Mouse (Mus musculus) liver, embryonic 16.5 days (tissue): ENCODE data around the gene Smg6. TPM values are rescaled to one million over a fixed set of nuclear protein-coding genes. Genes with fewer than 3 reads are reported as not detected.

Experiments
- ATAC-seq: fragments of 200-750 bp; cut with Nextera tagmentation; 2 replicates; pipeline ENCODE4 v1.8.0; 2017; ENCODE audit warnings: low read depth, mild to moderate bottlenecking, moderate number of reproducible peaks, moderate library complexity
- H3K27ac ChIP-seq: fragments of 300-500 bp; sonication (generic); 2 replicates; pipeline ENCODE4 v1.5.1; 2014; ENCODE audit warnings: mild to moderate bottlenecking, low read length
- H3K27me3 ChIP-seq: fragments of 300-500 bp; sonication (generic); 2 replicates; pipeline ENCODE4 v1.6.1; 2014; ENCODE audit warnings: low read depth, low read length, mixed read lengths; ENCODE audit not compliant: control insufficient read depth, insufficient read depth
- H3K36me3 ChIP-seq: fragments of 300-500 bp; sonication (generic); 2 replicates; pipeline ENCODE4 v1.6.1; 2014; ENCODE audit warnings: mild to moderate bottlenecking; ENCODE audit not compliant: control insufficient read depth, insufficient read depth
- H3K4me1 ChIP-seq: fragments of 300-500 bp; sonication (generic); 2 replicates; pipeline ENCODE4 v1.6.1; 2014; ENCODE audit warnings: low read depth, low read length, mixed read lengths; ENCODE audit not compliant: control insufficient read depth
- H3K4me2 ChIP-seq: fragments of 300-500 bp; sonication (generic); 2 replicates; pipeline ENCODE4 v1.6.1; 2014; ENCODE audit warnings: low read depth, low read length, mixed read lengths
- H3K4me3 ChIP-seq: fragments of 300-500 bp; sonication (generic); 2 replicates; pipeline ENCODE4 v1.5.1; 2014; ENCODE audit warnings: low read depth, mild to moderate bottlenecking, low read length
- H3K9ac ChIP-seq: fragments of 300-500 bp; sonication (generic); 2 replicates; pipeline ENCODE4 v1.6.1; 2014; ENCODE audit warnings: low read depth, low read length
- H3K9me3 ChIP-seq: fragments of 300-500 bp; sonication (generic); replicated peaks from 2 replicates; pipeline ENCODE4 v1.6.1; 2016; ENCODE audit warnings: low read length; ENCODE audit not compliant: control insufficient read depth
- WGBS: fragments of 180-500 bp; shearing (Covaris S2); extraction: QIAGEN DNeasy Blood & Tissue Kit; methylation state at CpG from one replicate; pipeline ENCODE4 v1.1.7; 2014; ENCODE audit not compliant: insufficient replicate concordance; 5-methylcytosine and 5-hydroxymethylcytosine counted together
- polyA plus RNA-seq: library from polyadenylated mRNA; unstranded; fragments of >200 nt; fragmentation: Nextera tagmentation; extraction: Ambion mirVana; gene quantifications from 2 replicates; pipeline ENCODE4 v1.2.1, GENCODE M21; 2015

Smg6 gene
- polyA plus RNA-seq: 5.1 and 5.5 TPM in 2 replicates

GRCm38 (mm10) chr11:74925577-74926387 is at the start of gene Smg6, which contains the start of gene Srr:
TSS of gene Smg6 (plus strand) at chr11:74925823.
TSS of gene Srr (minus strand) at chr11:74925948.
- under 1% methylated on average over 78 of the region's 88 CpGs for WGBS
- H3K9me3 ChIP-seq: no peaks in the 10 kb centered on the region
- H3K4me1 ChIP-seq: peaks cover 14% of the 10 kb centered on the region
- H3K27me3 ChIP-seq: no peaks in the 10 kb centered on the region
- peak within 1 kb of the TSS; percentile 83 for H3K4me2 ChIP-seq
- peaks cover 3% of the 10 kb centered on the region; the same call in 1 of the 2 replicates for H3K36me3 ChIP-seq
- peak within 1 kb of the TSS; percentile 96 for H3K4me3 ChIP-seq
- ATAC-seq: peak; percentile 93
- H3K9ac ChIP-seq: peak within 1 kb of the TSS; percentile 96
- H3K27ac ChIP-seq: peak within 1 kb of the TSS; percentile 98

DNA sequence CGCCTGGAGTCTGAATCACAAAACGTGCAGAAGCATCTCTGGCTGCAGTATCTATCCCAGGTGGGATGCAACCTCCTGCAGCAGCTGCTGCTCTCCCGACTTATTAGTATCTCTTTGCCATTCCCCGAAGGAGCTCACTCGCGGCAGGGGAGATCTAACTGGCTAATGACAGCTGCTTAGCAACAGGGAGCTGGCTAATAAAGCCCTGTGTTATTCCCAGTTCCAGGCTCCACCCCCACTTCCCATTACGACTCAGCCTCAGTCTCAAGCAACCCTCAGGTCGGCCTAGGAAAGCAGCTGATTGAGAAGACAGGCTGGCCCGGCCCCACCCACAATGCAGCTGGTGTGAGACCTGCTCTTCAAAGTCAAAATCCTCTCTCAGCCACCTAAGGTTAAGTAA is 48.8 kb upstream of the Smg6 start:
- Histone ChIP-seq H3K4me2 (no peak overlapping the region), H3K36me3 (no peaks in the 10 kb centered on the region), H3K9ac (no peak overlapping the region), H3K27ac (no peak overlapping the region), H3K4me3 (no peak overlapping the region), H3K27me3 (no peaks in the 10 kb centered on the region), H3K4me1 (peaks cover 2% of the 10 kb centered on the region; the same call in 1 of the 2 replicates), H3K9me3 (no peaks in the 10 kb centered on the region)
- WGBS: 19% methylated on average over 9 of the region's 9 CpGs
- no peak for ATAC-seq

GRCm38 (mm10) chr11:74880999-74881398 is 44.6 kb upstream of the Smg6 start:
- 75% methylated on average over 9 of the region's 9 CpGs for WGBS

GRCm38 (mm10) chr11:74881979-74882378 is 43.6 kb upstream of the Smg6 start:
- H3K9me3 ChIP-seq: no peaks in the 10 kb centered on the region
- WGBS: 82% methylated on average over 14 of the region's 14 CpGs
- no peak overlapping the region for H3K4me3 ChIP-seq
- no peak for ATAC-seq
- peaks cover 2% of the 10 kb centered on the region; the same call in 1 of the 2 replicates for H3K4me1 ChIP-seq
- no peaks in the 10 kb centered on the region for H3K27me3 ChIP-seq
- no peak overlapping the region for H3K4me2 ChIP-seq
- H3K27ac ChIP-seq: no peak overlapping the region
- no peaks in the 10 kb centered on the region for H3K36me3 ChIP-seq
- H3K9ac ChIP-seq: no peak overlapping the region

More at GRCm38 (mm10) chr11:74880999-74881398, 44.6 kb upstream of the Smg6 start:
- H3K4me1 ChIP-seq: peaks cover 2% of the 10 kb centered on the region; the same call in 1 of the 2 replicates
- no peaks in the 10 kb centered on the region for H3K9me3 ChIP-seq
- H3K27ac ChIP-seq: no peak overlapping the region
- H3K4me3 ChIP-seq: no peak overlapping the region
- no peaks in the 10 kb centered on the region for H3K27me3 ChIP-seq
- H3K4me2 ChIP-seq: no peak overlapping the region
- no peak for ATAC-seq
- no peaks in the 10 kb centered on the region for H3K36me3 ChIP-seq
- no peak overlapping the region for H3K9ac ChIP-seq

DNA sequence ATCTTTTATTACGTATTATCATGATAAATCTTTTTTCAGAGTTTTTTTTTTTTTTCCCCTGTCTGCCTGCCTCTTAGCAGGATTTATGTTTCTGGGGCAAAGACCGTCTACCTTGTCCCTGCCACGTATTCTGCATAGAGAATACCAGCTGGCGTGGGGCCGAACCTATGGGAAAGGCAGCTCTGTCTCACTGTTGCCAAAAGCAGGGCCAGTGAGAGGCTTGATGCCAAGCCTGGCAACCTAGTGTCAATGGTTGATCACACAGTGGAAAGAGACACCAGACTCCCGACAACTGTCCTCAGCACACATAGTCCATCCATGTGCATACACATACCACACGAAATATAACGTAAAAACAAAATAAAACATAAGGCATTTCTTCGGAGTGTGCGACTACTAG is 42.5 kb upstream of the Smg6 start:
- Histone ChIP-seq H3K4me1 (peaks cover 2% of the 10 kb centered on the region; the same call in 1 of the 2 replicates), H3K4me3 (no peak overlapping the region), H3K27me3 (no peaks in the 10 kb centered on the region), H3K4me2 (no peak overlapping the region), H3K9ac (no peak overlapping the region), H3K27ac (no peak overlapping the region), H3K9me3 (no peaks in the 10 kb centered on the region), H3K36me3 (no peaks in the 10 kb centered on the region)
- no peak for ATAC-seq
- WGBS: 85% methylated on average over 10 of the region's 10 CpGs

GRCm38 (mm10) chr11:74894619-74895018 is 31.0 kb upstream of the Smg6 start:
- Histone ChIP-seq H3K4me3 (no peak overlapping the region), H3K27ac (no peak overlapping the region), H3K4me1 (peaks cover 15% of the 10 kb centered on the region), H3K27me3 (no peaks in the 10 kb centered on the region), H3K9ac (no peak overlapping the region), H3K9me3 (no peaks in the 10 kb centered on the region), H3K36me3 (no peaks in the 10 kb centered on the region), H3K4me2 (no peak overlapping the region)
- ATAC-seq: no peak
- WGBS: 80% methylated on average over 4 of the region's 4 CpGs

DNA sequence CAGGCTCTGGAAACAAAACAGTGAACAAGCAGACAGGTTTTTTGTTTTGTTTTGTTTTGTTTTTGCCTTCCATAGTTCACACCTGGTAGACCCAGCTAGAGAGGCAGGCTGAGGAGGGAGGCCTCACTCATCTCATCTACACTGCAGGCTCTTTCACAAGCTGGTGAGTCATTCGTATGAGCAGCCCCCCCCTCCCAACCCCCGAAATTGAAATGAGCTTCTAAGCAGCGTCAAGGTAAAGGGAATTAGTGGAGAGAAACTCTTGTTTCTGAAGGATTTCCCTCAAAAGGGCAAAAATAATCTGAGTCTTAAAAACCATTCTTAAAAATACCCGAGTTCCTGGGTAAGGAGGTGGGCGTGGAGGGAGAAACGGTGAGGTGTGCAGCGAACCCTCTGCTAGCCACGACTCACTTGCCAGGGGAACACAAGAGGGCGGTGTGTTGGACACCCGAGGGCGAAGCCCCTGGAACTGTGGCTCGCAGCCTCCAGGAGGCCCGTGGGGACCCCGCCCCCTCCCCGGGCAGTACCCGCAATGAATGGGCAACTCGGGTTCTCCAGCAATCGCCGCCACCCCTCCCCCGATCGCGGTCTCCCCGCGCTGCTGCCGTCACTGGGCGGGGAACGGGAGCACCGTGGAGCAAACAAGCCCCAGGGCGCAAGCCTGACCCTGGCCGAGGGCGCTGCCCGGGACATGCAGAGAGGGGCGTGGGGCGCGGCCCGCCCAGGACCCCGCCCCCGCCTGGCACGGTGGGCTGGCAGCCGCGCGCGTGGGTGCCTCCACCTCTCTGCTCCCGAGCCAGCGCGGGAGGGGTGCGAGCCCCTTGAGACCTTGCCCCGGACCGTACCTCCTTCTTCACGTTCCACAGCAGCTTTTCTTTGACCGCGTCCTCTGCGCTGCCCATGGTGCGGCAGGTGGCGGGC is 29.4 kb upstream of the Smg6 start:
- Histone ChIP-seq H3K4me1 (peaks cover 23% of the 10 kb centered on the region), H3K36me3 (peaks cover 12% of the 10 kb centered on the region), H3K9me3 (no peaks in the 10 kb centered on the region), H3K4me3 (peak overlapping the region; percentile 85), H3K27ac (peak overlapping the region; percentile 66), H3K27me3 (no peaks in the 10 kb centered on the region), H3K9ac (peak overlapping the region; percentile 73), H3K4me2 (peak overlapping the region; percentile 98)
- 2% methylated on average over 52 of the region's 55 CpGs for WGBS
- ATAC-seq: peak; percentile 58

GRCm38 (mm10) chr11:74896901-74897677 is 28.5 kb upstream of the Smg6 start, which contains the start of gene Sgsm2:
TSS of gene Sgsm2 (minus strand) at chr11:74897060.
- H3K9me3 ChIP-seq: no peaks in the 10 kb centered on the region
- peak within 1 kb of the TSS; percentile 73 for H3K9ac ChIP-seq
- under 1% methylated on average over 58 of the region's 74 CpGs for WGBS
- H3K4me3 ChIP-seq: peak within 1 kb of the TSS; percentile 85
- H3K27ac ChIP-seq: peak within 1 kb of the TSS; percentile 66
- H3K4me1 ChIP-seq: peaks cover 23% of the 10 kb centered on the region
- peak within 1 kb of the TSS; percentile 98 for H3K4me2 ChIP-seq
- H3K36me3 ChIP-seq: peaks cover 19% of the 10 kb centered on the region
- no peaks in the 10 kb centered on the region for H3K27me3 ChIP-seq
- peak; percentile 70 for ATAC-seq
